Mouse (Mus musculus): ENCODE data around the gene Lypd3.
"Not testable (repeated sequence)": the region's sequence is repeated elsewhere in the genome, so short reads cannot be mapped to it uniquely, and the experiment has no call there.

The Lypd3 gene

GRCm38 (mm10) chr7:24614816-24615215 lies 21.5 kb upstream of the Lypd3 start:
- DNase-seq, result no peak

DNA sequence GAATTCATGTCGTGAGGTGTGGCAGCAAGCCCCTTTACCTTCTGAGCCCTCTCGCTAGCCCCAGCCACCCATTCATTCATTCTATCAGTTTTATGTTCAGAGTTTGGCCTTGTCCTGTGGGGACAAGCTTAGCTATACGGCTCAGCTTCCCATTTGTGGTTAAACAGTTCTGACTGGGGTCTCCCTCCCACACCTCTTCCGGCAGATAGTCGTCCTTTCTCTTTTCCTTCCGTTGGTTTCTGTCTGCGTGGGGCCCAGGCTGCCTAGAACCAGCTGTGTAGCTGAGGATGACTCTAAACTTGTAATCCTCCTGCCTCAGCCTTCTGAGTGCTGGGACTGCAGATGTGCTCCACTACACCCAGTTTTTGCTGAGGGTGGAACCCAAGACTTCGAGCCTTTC lies 18.6 kb upstream of the Lypd3 start:
- no peak for DNase-seq

- not testable (repeated sequence) for DNase-seq
Measured at GRCm38 (mm10) chr7:24618374-24618773, 18.0 kb upstream of the Lypd3 start.

DNA sequence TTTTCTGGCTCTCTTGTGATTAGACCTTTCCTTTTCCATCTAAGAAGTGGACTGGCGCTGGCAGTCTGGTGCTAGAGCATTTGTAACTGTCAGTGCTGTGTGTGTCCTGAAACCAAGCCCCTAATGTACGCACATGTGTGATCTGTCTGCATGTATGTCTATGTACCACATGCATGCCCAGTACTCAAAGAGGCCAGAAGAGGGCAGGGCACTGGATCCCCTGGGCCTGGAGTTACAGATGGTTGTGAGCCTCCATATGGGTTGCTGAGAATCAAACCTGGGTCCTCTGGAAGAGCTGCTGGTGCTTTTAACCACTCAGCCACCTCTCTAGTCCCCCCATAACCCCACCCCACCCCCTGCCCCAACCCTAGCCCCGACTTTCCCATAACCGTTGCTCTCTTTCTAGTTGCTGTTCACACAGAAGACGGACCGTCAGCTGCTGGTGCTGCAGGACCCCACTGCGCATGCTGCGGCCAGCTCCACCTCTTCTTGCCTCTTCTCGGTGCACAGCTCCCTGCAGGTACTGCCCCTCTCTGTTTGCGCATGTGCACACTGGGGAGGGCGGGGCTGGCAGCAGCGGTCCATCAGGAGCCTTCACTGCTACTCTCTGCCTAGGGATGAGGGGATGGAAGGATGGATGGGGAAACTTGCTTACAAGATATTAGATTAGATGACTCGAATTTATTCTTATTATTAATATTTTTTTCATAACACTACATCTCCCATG lies 16.5 kb upstream of the Lypd3 start:
- DNase-seq, result no peak

GRCm38 (mm10) chr7:24621193-24621592 lies 15.2 kb upstream of the Lypd3 start:
- no peak for DNase-seq

DNA sequence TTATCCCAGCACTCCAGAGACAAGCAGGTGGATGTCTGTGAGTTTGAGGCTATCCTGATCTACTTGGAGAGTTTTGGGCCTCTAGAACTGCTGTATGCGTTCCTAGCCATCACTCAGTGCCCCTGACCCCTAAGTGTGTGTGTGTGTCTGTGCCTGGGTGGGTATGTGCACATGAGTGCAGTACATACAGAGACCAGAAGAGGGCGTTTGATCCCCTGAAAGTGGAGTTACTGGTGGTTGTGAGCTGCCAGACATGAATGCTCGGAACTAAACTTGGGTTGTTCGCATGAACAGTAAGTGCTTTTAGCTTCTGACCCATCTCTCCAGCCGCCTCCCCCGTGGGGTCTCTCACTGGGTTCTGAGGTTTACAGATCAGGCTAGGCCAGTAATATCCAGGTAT lies 13.4 kb upstream of the Lypd3 start:
- DNase-seq, result no peak

DNA sequence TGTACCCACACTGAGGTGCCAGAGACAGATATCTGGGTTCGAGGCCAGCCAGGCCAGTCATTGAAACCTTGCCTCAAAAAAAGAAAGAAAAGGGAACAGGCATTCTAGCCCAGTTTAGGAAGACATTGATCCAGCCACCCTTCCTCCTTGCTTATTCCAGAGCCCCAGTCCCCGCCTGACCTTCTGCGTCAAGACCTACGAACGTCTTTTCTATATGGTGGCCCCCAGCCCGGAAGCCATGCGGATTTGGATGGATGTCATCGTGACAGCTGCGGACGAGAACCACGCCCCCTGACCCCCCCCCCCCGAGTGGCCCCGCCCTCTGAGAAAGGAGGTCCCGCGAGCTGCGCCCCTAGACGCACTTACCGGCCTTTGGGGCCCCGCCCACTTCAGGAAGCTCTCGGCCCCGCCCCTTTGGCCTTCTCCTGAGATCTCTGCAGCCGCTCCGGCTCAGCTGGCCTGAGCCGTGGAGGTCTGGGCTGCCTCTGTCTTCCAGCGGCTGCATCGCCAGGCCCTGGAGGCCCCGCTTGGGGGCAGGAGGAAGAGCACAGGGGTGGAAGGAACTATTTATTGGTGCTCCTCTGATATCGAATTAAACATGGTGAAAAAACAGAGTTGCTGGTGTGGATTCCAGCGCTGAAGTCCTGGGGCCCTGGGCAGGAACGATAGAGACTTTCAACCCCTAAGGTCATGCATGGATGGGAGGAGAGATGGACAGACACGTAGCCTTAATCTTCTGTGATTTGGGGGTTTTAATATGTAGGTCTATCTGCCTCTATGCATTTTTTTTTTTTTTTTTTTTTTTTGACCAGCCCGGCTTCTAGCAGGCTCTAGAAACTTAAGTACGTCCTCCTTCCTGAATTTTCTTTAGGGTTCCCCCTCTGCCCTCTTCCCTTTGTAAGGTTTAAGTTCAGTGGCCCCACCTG lies 7.4 kb upstream of the Lypd3 start:
- DNase-seq, result peak; percentile 88 to 92

GRCm38 (mm10) chr7:24629672-24630071 lies 6.7 kb upstream of the Lypd3 start:
- no peak for DNase-seq

- no peak for DNase-seq
Measured at GRCm38 (mm10) chr7:24630116-24630880, 6.1 kb upstream of the Lypd3 start.

DNA sequence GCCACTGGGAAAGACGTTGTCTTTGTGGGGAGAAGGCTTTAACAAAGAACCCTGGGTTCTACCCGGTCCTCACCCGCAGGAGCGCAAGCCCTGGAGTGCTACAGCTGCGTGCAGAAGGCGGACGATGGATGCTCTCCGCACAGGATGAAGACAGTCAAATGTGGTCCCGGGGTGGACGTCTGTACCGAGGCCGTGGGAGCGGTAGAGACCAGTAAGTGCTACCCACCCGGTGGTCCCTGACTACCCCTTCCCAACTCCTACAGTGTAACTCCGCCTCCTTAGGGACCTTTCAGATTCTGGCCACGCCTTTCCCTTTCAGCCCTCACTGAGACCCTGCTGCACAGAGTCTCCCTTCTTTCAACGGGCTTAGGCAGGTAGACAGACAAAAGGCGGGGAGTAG lies 696 bp downstream of the Lypd3 start:
- DNase-seq, result no peak

- DNase-seq, result no peak
Measured at GRCm38 (mm10) chr7:24638026-24638856, 1.9 kb downstream of the Lypd3 start.

DNA sequence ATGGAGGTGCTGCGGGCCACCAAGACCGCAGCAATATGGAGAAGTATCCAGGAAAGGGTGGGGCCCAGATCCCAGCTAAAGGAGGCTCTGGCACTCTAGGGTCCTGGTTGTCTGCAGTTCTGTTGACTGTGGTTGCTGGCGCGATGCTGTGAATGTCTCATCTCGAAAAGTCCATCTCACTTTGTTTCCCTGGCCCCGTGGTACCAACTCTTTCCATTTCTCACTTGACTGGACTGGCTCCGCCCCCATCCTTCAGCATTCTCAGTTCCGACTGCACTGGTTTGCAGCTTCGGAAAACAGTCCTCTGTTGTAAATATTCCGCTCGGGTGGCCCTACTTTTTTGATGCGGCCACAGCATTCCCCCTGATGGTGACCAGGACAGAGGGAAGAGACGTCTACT lies 4.1 kb downstream of the Lypd3 start:
- no peak for DNase-seq

GRCm38 (mm10) chr7:24642491-24642890 lies 6.1 kb downstream of the Lypd3 start:
- peak; percentile 45 to 68 for DNase-seq

GRCm38 (mm10) chr7:24644492-24644891 lies 8.1 kb downstream of the Lypd3 start:
- DNase-seq, result no peak

DNA sequence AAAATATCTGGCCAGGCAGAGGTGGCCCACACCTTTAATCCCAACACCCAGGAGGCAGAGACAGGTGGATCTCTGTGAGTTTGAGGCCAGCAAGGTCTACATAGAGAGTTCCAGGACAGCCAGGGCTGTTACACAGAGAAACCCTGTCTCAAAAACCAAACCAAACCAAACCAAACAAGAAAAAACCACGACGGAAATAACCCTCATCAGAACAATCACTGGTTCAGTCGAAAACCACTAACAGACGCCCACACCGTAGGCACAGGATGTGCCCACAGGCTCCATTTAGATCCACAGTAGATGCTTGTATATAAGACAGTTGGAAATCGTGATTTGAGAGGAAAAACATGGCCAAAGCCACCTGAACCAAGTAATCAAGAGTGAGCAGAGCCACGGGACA lies 8.6 kb downstream of the Lypd3 start:
- DNase-seq, result no peak

GRCm38 (mm10) chr7:24646486-24646885 lies 10.1 kb downstream of the Lypd3 start:
- DNase-seq, result no peak

DNA sequence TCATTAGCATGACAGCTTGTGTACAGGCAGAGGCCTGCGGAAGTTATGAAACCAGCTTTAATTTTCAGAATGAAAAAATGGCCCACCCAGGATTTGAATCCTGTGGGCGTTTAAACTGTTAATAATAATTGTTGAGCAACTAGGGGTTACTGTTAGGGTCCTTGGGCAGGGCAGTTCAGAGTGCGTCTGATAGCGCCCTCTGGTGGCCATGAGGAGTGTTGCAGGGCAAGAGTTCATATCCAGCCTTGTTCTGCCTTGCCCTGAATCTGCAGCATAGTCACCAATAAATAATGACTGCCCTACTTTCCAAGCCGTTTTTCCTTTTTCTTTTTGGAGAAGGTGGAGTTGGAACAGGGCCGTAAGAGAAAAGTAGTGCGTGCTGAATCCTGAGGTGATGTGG lies 17.3 kb downstream of the Lypd3 start:
- peak; percentile 56 to 71 for DNase-seq

DNA sequence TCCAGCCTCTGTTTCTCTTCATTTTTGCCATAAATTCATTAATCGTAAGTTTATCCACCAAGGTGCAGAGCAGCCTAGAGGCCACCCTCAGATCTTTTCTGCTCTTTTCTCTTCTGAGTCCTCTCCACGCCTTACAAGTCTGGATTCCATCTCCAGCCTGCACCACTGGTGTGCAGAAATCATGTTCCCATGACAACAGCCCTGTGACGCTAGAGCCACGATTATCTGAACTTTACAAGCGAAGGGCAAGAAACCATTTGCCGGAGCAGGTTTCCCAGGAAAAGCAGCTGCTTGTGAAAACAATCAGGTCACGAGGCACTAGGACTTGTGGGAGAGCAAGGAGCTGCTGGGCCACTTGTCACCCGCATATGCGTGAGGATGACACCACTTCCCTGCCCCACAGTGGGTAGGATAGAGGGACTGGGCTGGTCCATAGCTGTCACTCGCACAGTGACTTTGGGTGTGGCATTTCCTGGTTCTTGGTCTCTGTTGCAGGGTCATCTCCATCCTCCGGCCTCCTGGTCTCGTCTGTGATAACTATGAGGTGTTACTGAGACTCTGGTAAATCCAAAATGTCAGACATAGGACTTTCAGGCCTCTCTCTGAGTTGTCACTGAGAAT lies 23.5 kb downstream of the Lypd3 start:
- DNase-seq, result no peak

GRCm38 (mm10) chr7:24661118-24661904 lies 25.0 kb downstream of the Lypd3 start:
- no peak for DNase-seq

GRCm38 (mm10) chr7:24662575-24662974 lies 26.2 kb downstream of the Lypd3 start:
- peak; percentile 39 to 67 for DNase-seq

DNA sequence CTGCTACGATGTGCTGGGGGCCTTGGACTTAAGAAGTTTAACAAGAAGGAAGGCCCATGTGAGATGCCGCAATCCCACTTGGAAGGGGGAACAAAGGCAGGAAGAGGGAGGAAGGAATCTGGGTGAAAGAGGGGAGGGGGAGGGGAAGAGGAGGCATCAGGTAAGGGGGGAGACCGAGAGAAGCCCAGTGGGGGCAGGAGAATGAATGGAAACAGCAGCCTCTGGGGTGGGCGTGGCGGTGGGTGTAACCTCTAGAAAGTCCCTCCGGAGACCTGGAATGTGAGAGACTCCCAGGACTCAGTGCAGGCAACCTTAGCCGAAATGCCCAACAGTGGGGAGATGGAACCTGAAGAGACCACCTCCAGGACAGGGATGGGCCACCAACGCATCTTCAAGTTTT lies 28.0 kb downstream of the Lypd3 start:
- no peak for DNase-seq

Data from lung, postnatal 4 days (tissue).